Mouse (Mus musculus) adrenal gland, postnatal 25 days (tissue): ENCODE results near the gene Ptprm. TPM values are rescaled to one million over a fixed set of nuclear protein-coding genes. Genes with fewer than 3 reads are reported as not detected.
"Not testable (repeated sequence)": the region's sequence is repeated elsewhere in the genome, so short reads cannot be mapped to it uniquely, and the experiment has no call there.

Experiments used
- DNase-seq: peaks from one replicate; pipeline ENCODE4 v3.0.0; 2021; ENCODE audit warnings: mixed read lengths
- total RNA-seq: library from RNA; stranded (reverse); gene quantifications from 2 replicates; pipeline ENCODE4 v1.2.3, GENCODE M21; 2021

Gene Ptprm
- total RNA-seq, 1 experiment from 2014 or later = 41.0 TPM

- no peak for DNase-seq
Measured at GRCm38 (mm10) chr17:66861557-66861956, 492.7 kb downstream of the Ptprm start.

GRCm38 (mm10) chr17:66858757-66859156, 495.5 kb downstream of the Ptprm start:
- DNase-seq = no peak

GRCm38 (mm10) chr17:66852496-66852895, 501.8 kb downstream of the Ptprm start:
- DNase-seq = no peak

GRCm38 (mm10) chr17:66847011-66847410, 507.2 kb downstream of the Ptprm start:
- not testable (repeated sequence) for DNase-seq

GRCm38 (mm10) chr17:66822347-66822746, 531.9 kb downstream of the Ptprm start:
- no peak for DNase-seq

GRCm38 (mm10) chr17:66817380-66817779, 536.9 kb downstream of the Ptprm start:
- no peak for DNase-seq

GRCm38 (mm10) chr17:66815921-66816320, 538.3 kb downstream of the Ptprm start:
- no peak for DNase-seq

GRCm38 (mm10) chr17:66813786-66814185, 540.5 kb downstream of the Ptprm start:
- no peak for DNase-seq

- no peak for DNase-seq
Measured at GRCm38 (mm10) chr17:66813346-66813745, 540.9 kb downstream of the Ptprm start.

GRCm38 (mm10) chr17:66809786-66810185, 544.5 kb downstream of the Ptprm start:
- no peak for DNase-seq

GRCm38 (mm10) chr17:66808186-66808585, 546.1 kb downstream of the Ptprm start:
- no peak for DNase-seq

GRCm38 (mm10) chr17:66801831-66802687, 552.2 kb downstream of the Ptprm start:
- no peak for DNase-seq

- DNase-seq = no peak
Measured at GRCm38 (mm10) chr17:66800231-66800630, 554.0 kb downstream of the Ptprm start.

GRCm38 (mm10) chr17:66786166-66786565, 568.1 kb downstream of the Ptprm start:
- DNase-seq = no peak

- DNase-seq = no peak
Measured at GRCm38 (mm10) chr17:66785586-66785985, 568.7 kb downstream of the Ptprm start.

- DNase-seq = no peak
Measured at GRCm38 (mm10) chr17:66783601-66784000, 570.7 kb downstream of the Ptprm start.

GRCm38 (mm10) chr17:66783075-66783492, 571.2 kb downstream of the Ptprm start:
- no peak for DNase-seq

- DNase-seq = no peak
Measured at GRCm38 (mm10) chr17:66781910-66782309, 572.3 kb downstream of the Ptprm start.

- no peak for DNase-seq
Measured at GRCm38 (mm10) chr17:66779026-66779425, 575.2 kb downstream of the Ptprm start.

GRCm38 (mm10) chr17:66769365-66770363, 584.6 kb downstream of the Ptprm start:
- no peak for DNase-seq

GRCm38 (mm10) chr17:66768689-66769275, 585.5 kb downstream of the Ptprm start:
- DNase-seq = no peak

GRCm38 (mm10) chr17:66766166-66766565, 588.1 kb downstream of the Ptprm start:
- DNase-seq = no peak
